Mouse (Mus musculus) hindbrain, embryonic 14.5 days (tissue): ENCODE data around the gene Phlda1. TPM values are rescaled to one million over a fixed set of nuclear protein-coding genes. Genes with fewer than 3 reads are reported as not detected.

Experiments used
- ATAC-seq: fragments of 200-750 bp; cut with Nextera tagmentation; 2 replicates; pipeline ENCODE4 v1.8.0; 2017; ENCODE audit warnings: moderate number of reproducible peaks, mild to moderate bottlenecking, moderate TSS enrichment, moderate library complexity; ENCODE audit not compliant: low FRiP score
- DNase-seq: peaks from one replicate; pipeline ENCODE4 v3.0.0-alpha.2; 2015; ENCODE audit warnings: low spot score
- H3K27ac ChIP-seq: fragments of 300-500 bp; sonication (generic); 2 replicates; pipeline ENCODE4 v1.5.1; 2014; ENCODE audit warnings: mild to moderate bottlenecking, moderate library complexity
- H3K27me3 ChIP-seq: fragments of 300-500 bp; sonication (generic); 2 replicates; pipeline ENCODE4 v1.6.1; 2014; ENCODE audit warnings: mild to moderate bottlenecking, low read length, mixed read lengths; ENCODE audit not compliant: control insufficient read depth, insufficient read depth
- H3K36me3 ChIP-seq: fragments of 300-500 bp; sonication (generic); replicated peaks from 2 replicates; pipeline ENCODE4 v1.6.1; 2014; ENCODE audit not compliant: control insufficient read depth, insufficient read depth
- H3K4me1 ChIP-seq: fragments of 300-500 bp; sonication (generic); replicated peaks from 2 replicates; pipeline ENCODE4 v1.6.1; 2014; ENCODE audit warnings: antibody characterized with exemption, low read length, mixed read lengths; ENCODE audit not compliant: control insufficient read depth, insufficient read depth
- H3K4me2 ChIP-seq: fragments of 300-500 bp; sonication (generic); replicated peaks from 2 replicates; pipeline ENCODE4 v1.6.1; 2014; ENCODE audit warnings: mild to moderate bottlenecking, moderate library complexity
- H3K4me3 ChIP-seq: fragments of 300-500 bp; sonication (generic); replicated peaks from 2 replicates; pipeline ENCODE4 v1.5.1; 2014; ENCODE audit warnings: mild to moderate bottlenecking, low read length
- H3K9ac ChIP-seq: fragments of 300-500 bp; sonication (generic); 2 replicates; pipeline ENCODE4 v1.6.1; 2014
- H3K9me3 ChIP-seq: fragments of 300-500 bp; sonication (generic); 2 replicates; pipeline ENCODE4 v1.6.1; 2016; ENCODE audit warnings: low read length; ENCODE audit not compliant: control insufficient read depth
- WGBS: fragments of 180-500 bp; shearing (Covaris S2); extraction: QIAGEN DNeasy Blood & Tissue Kit; methylation state at CpG from one replicate; pipeline ENCODE4 v1.1.7; 2014; 5-methylcytosine and 5-hydroxymethylcytosine counted together
- polyA plus RNA-seq: library from polyadenylated mRNA; unstranded; fragments of >200 nt; fragmentation: Nextera tagmentation; extraction: Ambion mirVana; gene quantifications from 2 replicates; pipeline ENCODE4 v1.2.1, GENCODE M21; 2014

The Phlda1 gene
- polyA plus RNA-seq, 1 experiment from 2014 or later = 66.6 TPM

- Histone ChIP-seq H3K36me3 (no peaks in the 10 kb centered on the region), H3K4me1 (peaks cover 12% of the 10 kb centered on the region), H3K27ac (peak overlapping the region; percentile 91; the same call in 1 of the 2 replicates), H3K9me3 (no peaks in the 10 kb centered on the region), H3K4me3 (peak overlapping the region; percentile 81; the same call in 1 of the 2 replicates), H3K4me2 (peak overlapping the region; percentile 64), H3K27me3 (no peaks in the 10 kb centered on the region), H3K9ac (no peak overlapping the region)
- 66% methylated on average over 7 of the region's 7 CpGs for WGBS
- DNase-seq = no peak
- no peak for ATAC-seq
Observed at GRCm38 (mm10) chr10:111509981-111510380, 3.9 kb downstream of the Phlda1 start.

GRCm38 (mm10) chr10:111510798-111511197 lies 4.7 kb downstream of the Phlda1 start:
- WGBS = 58% methylated on average over 7 of the region's 7 CpGs
- DNase-seq (no peak), ATAC-seq (no peak)
- peaks cover 12% of the 10 kb centered on the region for H3K4me1 ChIP-seq
- no peaks in the 10 kb centered on the region for H3K36me3 ChIP-seq
- no peak overlapping the region for H3K27ac ChIP-seq
- H3K27me3 ChIP-seq = no peaks in the 10 kb centered on the region
- H3K9ac ChIP-seq = no peak overlapping the region
- no peak overlapping the region for H3K4me3 ChIP-seq
- no peaks in the 10 kb centered on the region for H3K9me3 ChIP-seq
- H3K4me2 ChIP-seq = no peak overlapping the region

GRCm38 (mm10) chr10:111512036-111512568 lies 6.0 kb downstream of the Phlda1 start:
- DNase-seq (no peak), ATAC-seq (no peak)
- Histone ChIP-seq H3K4me3 (no peak overlapping the region), H3K4me1 (peaks cover 12% of the 10 kb centered on the region), H3K4me2 (no peak overlapping the region), H3K36me3 (no peaks in the 10 kb centered on the region), H3K9ac (no peak overlapping the region), H3K9me3 (no peaks in the 10 kb centered on the region), H3K27ac (no peak overlapping the region), H3K27me3 (no peaks in the 10 kb centered on the region)
- 70% methylated on average over 10 of the region's 10 CpGs for WGBS

- Histone ChIP-seq H3K27me3 (no peaks in the 10 kb centered on the region), H3K9me3 (no peaks in the 10 kb centered on the region), H3K27ac (no peak overlapping the region), H3K4me1 (0 out of 2 replicates have a peak, but pooled peaks cover under 1% of the 10 kb centered on the region), H3K36me3 (no peaks in the 10 kb centered on the region), H3K9ac (no peak overlapping the region), H3K4me3 (no peak overlapping the region), H3K4me2 (no peak overlapping the region)
- no peak for DNase-seq
- ATAC-seq = no peak
- WGBS = 95% methylated on average over 5 of the region's 5 CpGs
Observed at GRCm38 (mm10) chr10:111514282-111514885, 8.3 kb downstream of the Phlda1 start.

- ATAC-seq (no peak), DNase-seq (no peak)
- H3K36me3 ChIP-seq = no peaks in the 10 kb centered on the region
- no peaks in the 10 kb centered on the region for H3K27me3 ChIP-seq
- H3K9ac ChIP-seq = no peak overlapping the region
- WGBS = 90% methylated on average over 17 of the region's 17 CpGs
- no peak overlapping the region for H3K4me3 ChIP-seq
- no peak overlapping the region for H3K27ac ChIP-seq
- no peak overlapping the region for H3K4me2 ChIP-seq
- H3K4me1 ChIP-seq = peaks cover 9% of the 10 kb centered on the region
- no peaks in the 10 kb centered on the region for H3K9me3 ChIP-seq
Observed at GRCm38 (mm10) chr10:111515071-111516010, 9.3 kb downstream of the Phlda1 start.

- WGBS = 67% methylated on average over 13 of the region's 13 CpGs
- no peak for DNase-seq
- H3K9ac ChIP-seq = no peak overlapping the region
- H3K9me3 ChIP-seq = no peaks in the 10 kb centered on the region
- no peaks in the 10 kb centered on the region for H3K27me3 ChIP-seq
- no peak for ATAC-seq
- peaks cover 10% of the 10 kb centered on the region for H3K4me1 ChIP-seq
- no peak overlapping the region for H3K27ac ChIP-seq
- no peak overlapping the region for H3K4me2 ChIP-seq
- no peak overlapping the region for H3K4me3 ChIP-seq
- no peaks in the 10 kb centered on the region for H3K36me3 ChIP-seq
Observed at GRCm38 (mm10) chr10:111516172-111516588, 10.1 kb downstream of the Phlda1 start.

GRCm38 (mm10) chr10:111516804-111517436 lies 10.8 kb downstream of the Phlda1 start:
- DNase-seq (no peak), ATAC-seq (no peak)
- Histone ChIP-seq H3K9me3 (no peaks in the 10 kb centered on the region), H3K4me1 (peaks cover 10% of the 10 kb centered on the region), H3K9ac (no peak overlapping the region), H3K36me3 (no peaks in the 10 kb centered on the region), H3K27ac (no peak overlapping the region), H3K4me3 (no peak overlapping the region), H3K27me3 (no peaks in the 10 kb centered on the region), H3K4me2 (no peak overlapping the region)
- 90% methylated on average over 8 of the region's 8 CpGs for WGBS

GRCm38 (mm10) chr10:111518350-111518749 lies 12.3 kb downstream of the Phlda1 start:
- Histone ChIP-seq H3K36me3 (no peaks in the 10 kb centered on the region), H3K27ac (no peak overlapping the region), H3K9me3 (no peaks in the 10 kb centered on the region), H3K4me2 (no peak overlapping the region), H3K4me3 (no peak overlapping the region), H3K27me3 (no peaks in the 10 kb centered on the region), H3K9ac (no peak overlapping the region), H3K4me1 (peaks cover 10% of the 10 kb centered on the region)
- ATAC-seq (no peak), DNase-seq (no peak)
- WGBS = 86% methylated on average over 4 of the region's 4 CpGs
